Mouse (Mus musculus): ENCODE results near the gene Slc25a34. TPM values are rescaled to one million over a fixed set of nuclear protein-coding genes. Genes with fewer than 3 reads are reported as not detected.
A peak's percentile ranks its signal among the peaks of the same experiment; 100 is the strongest.

Gene Slc25a34
- total and polyA plus RNA-seq, 3 experiments = 0.16 TPM; not detected in 2

DNA sequence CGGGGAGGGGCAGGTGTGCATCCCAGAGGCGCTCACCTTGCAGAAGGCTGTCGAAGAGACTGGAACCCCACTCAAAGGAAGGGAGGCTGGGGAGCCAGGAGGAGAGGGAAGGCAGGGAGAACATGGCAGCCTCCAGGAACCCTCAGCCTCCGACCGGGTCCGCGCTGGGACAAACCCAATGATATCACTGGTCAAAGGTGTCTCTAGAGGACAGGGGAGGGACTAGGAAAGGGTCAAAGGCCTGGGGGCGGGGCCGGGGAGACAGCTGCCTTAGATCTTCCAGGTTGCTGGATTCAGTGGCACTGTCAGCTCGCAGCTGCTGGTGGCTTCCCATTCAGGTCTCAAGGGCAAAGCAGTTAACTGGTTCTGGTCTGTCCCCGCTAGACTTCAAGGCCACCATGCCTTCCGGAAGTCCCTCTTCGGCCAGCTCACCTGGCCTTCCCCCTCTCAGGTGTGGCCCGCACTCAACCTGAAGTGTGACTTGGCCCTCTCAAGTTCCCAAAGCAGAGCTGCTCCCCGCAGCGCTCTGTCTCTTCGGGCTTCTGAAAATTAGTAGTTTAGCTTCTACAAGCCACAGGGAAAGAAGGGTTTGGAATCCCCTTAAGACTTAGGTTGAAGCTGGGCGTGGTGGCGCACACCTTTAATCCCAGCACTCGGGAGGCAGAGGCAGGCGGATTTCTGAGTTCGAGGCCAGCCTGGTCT, 5.6 kb downstream of the Slc25a34 start:
- Histone ChIP-seq H3K4me3 (ENCODE audit: low read depth, low read length) (no peak overlapping the region), H3K36me3 (replicated peaks) (no peaks in the 10 kb centered on the region), H3K4me1 (ENCODE audit: insufficient read depth, low read depth, low read length) (peaks cover 18% of the 10 kb centered on the region), H3K9me3 (replicated peaks) (no peaks in the 10 kb centered on the region), H3K27me3 (ENCODE audit: insufficient read depth, low read length) (peaks cover 65% of the 10 kb centered on the region)
- TF ChIP-seq GATA1 (IDR thresholded peaks at IDR 0.05; ENCODE audit: borderline replicate concordance, low read length) (no peak), CTCF (IDR thresholded peaks at IDR 0.05; ENCODE audit: low read depth, low read length) (no peak), TAL1 (conservative IDR thresholded peaks at IDR 0.05; ENCODE audit: low read depth, low read length) (no peak), POLR2AphosphoS5 (IDR thresholded peaks at IDR 0.05; ENCODE audit: insufficient replicate concordance, low read depth, low read length) (no peak), GATA2 (IDR thresholded peaks at IDR 0.05; ENCODE audit: borderline replicate concordance, low read depth, low read length) (no peak)
- no peak for ATAC-seq (ENCODE audit: extremely low read depth, insufficient number of reproducible peaks, low FRiP score, poor library complexity, severe bottlenecking)
- DNase-seq (ENCODE audit: low spot score) = no peak

DNA sequence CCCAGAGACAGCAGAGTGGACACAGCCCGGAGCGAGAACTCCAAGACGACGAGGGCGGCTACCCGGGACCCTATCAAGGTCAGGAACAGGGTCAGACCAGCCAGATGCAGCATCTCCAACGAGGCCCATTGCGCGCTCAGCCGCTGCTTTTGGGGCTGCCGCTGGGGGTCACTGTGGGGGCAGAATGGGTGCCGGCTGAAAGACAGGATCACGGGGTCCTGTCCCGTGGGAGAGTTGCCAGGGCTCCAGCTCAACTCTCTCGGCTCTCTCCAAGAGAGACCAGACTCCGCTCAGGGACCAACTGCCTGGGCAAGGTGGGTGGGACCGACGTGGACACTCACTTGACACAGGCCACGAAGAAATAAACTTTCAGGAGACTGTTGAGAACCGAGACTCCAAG, 6.3 kb downstream of the Slc25a34 start:
- DNase-seq (ENCODE audit: low spot score) = peak; percentile 33

GRCm38 (mm10) chr4:141616811-141617210, 6.8 kb downstream of the Slc25a34 start:
- peaks cover 58% of the 10 kb centered on the region for H3K27me3 ChIP-seq (ENCODE audit: insufficient read depth, low read length)
- TF ChIP-seq TAL1 (conservative IDR thresholded peaks at IDR 0.05; ENCODE audit: low read depth, low read length) = no peak
- no peak for TF ChIP-seq CTCF (IDR thresholded peaks at IDR 0.05; ENCODE audit: low read depth, low read length)
- no peak for TF ChIP-seq GATA2 (IDR thresholded peaks at IDR 0.05; ENCODE audit: borderline replicate concordance, low read depth, low read length)
- no peak for TF ChIP-seq GATA1 (IDR thresholded peaks at IDR 0.05; ENCODE audit: borderline replicate concordance, low read length)
- no peak for TF ChIP-seq POLR2AphosphoS5 (IDR thresholded peaks at IDR 0.05; ENCODE audit: insufficient replicate concordance, low read depth, low read length)
- no peak for DNase-seq (ENCODE audit: low spot score)
- no peaks in the 10 kb centered on the region for H3K9me3 ChIP-seq (replicated peaks)
- no peak overlapping the region for H3K4me3 ChIP-seq (ENCODE audit: low read depth, low read length)
- H3K36me3 ChIP-seq (replicated peaks) = no peaks in the 10 kb centered on the region
- peaks cover 18% of the 10 kb centered on the region for H3K4me1 ChIP-seq (ENCODE audit: insufficient read depth, low read depth, low read length)
- no peak for ATAC-seq (ENCODE audit: extremely low read depth, insufficient number of reproducible peaks, low FRiP score, poor library complexity, severe bottlenecking)

More for the DNA sequence above, 6.3 kb downstream of the Slc25a34 start:
- no peaks in the 10 kb centered on the region for H3K36me3 ChIP-seq (replicated peaks)
- H3K9me3 ChIP-seq (replicated peaks) = no peaks in the 10 kb centered on the region
- H3K4me3 ChIP-seq (ENCODE audit: low read depth, low read length) = no peak overlapping the region
- peaks cover 62% of the 10 kb centered on the region for H3K27me3 ChIP-seq (ENCODE audit: insufficient read depth, low read length)
- peaks cover 18% of the 10 kb centered on the region for H3K4me1 ChIP-seq (ENCODE audit: insufficient read depth, low read depth, low read length)
- ATAC-seq (ENCODE audit: extremely low read depth, insufficient number of reproducible peaks, low FRiP score, poor library complexity, severe bottlenecking) = no peak
- TF ChIP-seq POLR2AphosphoS5 (IDR thresholded peaks at IDR 0.05; ENCODE audit: insufficient replicate concordance, low read depth, low read length) (no peak), CTCF (IDR thresholded peaks at IDR 0.05; ENCODE audit: low read depth, low read length) (no peak), TAL1 (conservative IDR thresholded peaks at IDR 0.05; ENCODE audit: low read depth, low read length) (no peak), GATA2 (IDR thresholded peaks at IDR 0.05; ENCODE audit: borderline replicate concordance, low read depth, low read length) (no peak), GATA1 (IDR thresholded peaks at IDR 0.05; ENCODE audit: borderline replicate concordance, low read length) (no peak)

DNA sequence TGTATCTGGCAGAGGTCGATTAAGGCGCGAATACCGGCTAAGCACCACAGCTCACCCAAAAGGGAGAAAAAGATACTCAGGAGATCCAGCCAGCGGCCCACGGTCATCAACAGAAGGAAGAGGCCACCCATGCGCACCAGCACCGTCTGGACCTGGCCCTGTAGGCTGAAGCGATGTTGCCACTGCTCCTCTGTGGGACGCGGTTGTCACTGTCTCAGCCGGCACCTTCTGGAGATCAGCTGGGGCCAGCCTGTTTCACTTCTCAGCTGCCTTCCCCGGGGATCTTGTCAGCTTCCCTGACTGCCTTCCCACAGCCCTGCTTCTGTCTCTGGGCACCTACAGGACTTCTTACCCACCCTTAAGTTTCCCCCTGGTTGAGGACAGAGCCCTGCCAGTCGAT, 8.7 kb downstream of the Slc25a34 start:
- no peaks in the 10 kb centered on the region for H3K36me3 ChIP-seq (replicated peaks)
- no peak overlapping the region for H3K4me3 ChIP-seq (ENCODE audit: low read depth, low read length)
- no peak for ATAC-seq (ENCODE audit: extremely low read depth, insufficient number of reproducible peaks, low FRiP score, poor library complexity, severe bottlenecking)
- H3K27me3 ChIP-seq (ENCODE audit: insufficient read depth, low read length) = peaks cover 57% of the 10 kb centered on the region
- DNase-seq (ENCODE audit: low spot score) = no peak
- H3K9me3 ChIP-seq (replicated peaks) = no peaks in the 10 kb centered on the region
- peaks cover 18% of the 10 kb centered on the region for H3K4me1 ChIP-seq (ENCODE audit: insufficient read depth, low read depth, low read length)
- no peak for TF ChIP-seq POLR2AphosphoS5 (IDR thresholded peaks at IDR 0.05; ENCODE audit: insufficient replicate concordance, low read depth, low read length)
- TF ChIP-seq CTCF (IDR thresholded peaks at IDR 0.05; ENCODE audit: low read depth, low read length) = no peak
- TF ChIP-seq GATA2 (IDR thresholded peaks at IDR 0.05; ENCODE audit: borderline replicate concordance, low read depth, low read length) = no peak
- TF ChIP-seq GATA1 (IDR thresholded peaks at IDR 0.05; ENCODE audit: borderline replicate concordance, low read length) = no peak
- TF ChIP-seq TAL1 (conservative IDR thresholded peaks at IDR 0.05; ENCODE audit: low read depth, low read length) = no peak

GRCm38 (mm10) chr4:141609538-141609937, 14.1 kb downstream of the Slc25a34 start:
- Histone ChIP-seq H3K4me3 (ENCODE audit: low read depth, low read length) (no peak overlapping the region), H3K4me1 (ENCODE audit: insufficient read depth, low read depth, low read length) (no peaks in the 10 kb centered on the region), H3K36me3 (replicated peaks) (no peaks in the 10 kb centered on the region), H3K9me3 (replicated peaks) (no peaks in the 10 kb centered on the region; the same call in 1 of the 2 replicates), H3K27me3 (ENCODE audit: insufficient read depth, low read length) (peaks cover 40% of the 10 kb centered on the region)
- TF ChIP-seq TAL1 (conservative IDR thresholded peaks at IDR 0.05; ENCODE audit: low read depth, low read length) (no peak), CTCF (IDR thresholded peaks at IDR 0.05; ENCODE audit: low read depth, low read length) (no peak), GATA2 (IDR thresholded peaks at IDR 0.05; ENCODE audit: borderline replicate concordance, low read depth, low read length) (no peak), GATA1 (IDR thresholded peaks at IDR 0.05; ENCODE audit: borderline replicate concordance, low read length) (no peak), POLR2AphosphoS5 (IDR thresholded peaks at IDR 0.05; ENCODE audit: insufficient replicate concordance, low read depth, low read length) (no peak)
- ATAC-seq (ENCODE audit: extremely low read depth, insufficient number of reproducible peaks, low FRiP score, poor library complexity, severe bottlenecking) (no peak), DNase-seq (ENCODE audit: low spot score) (no peak)

DNA sequence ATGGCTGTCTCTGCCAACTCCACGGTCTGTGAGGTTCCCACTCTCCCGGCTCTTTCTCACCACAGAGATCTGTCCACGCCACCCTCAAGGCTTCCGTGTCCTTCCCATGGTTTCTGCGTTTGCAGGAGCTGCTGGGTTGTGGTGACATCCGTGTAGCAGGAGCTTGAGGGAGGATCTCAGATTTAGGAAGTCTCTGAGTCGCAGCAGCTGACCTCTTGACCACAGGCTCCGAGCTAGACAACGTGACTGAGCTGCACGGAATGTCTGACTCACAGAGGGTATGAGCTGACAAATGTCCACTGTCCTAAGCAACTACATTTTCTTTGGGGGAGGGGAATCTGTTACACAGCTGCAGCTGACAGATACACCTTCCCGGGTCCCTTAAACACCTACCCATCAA, 17.8 kb downstream of the Slc25a34 start, which contains the start of gene Fblim1:
Gene Fblim1, minus strand, starts transcription at position 236 of the 400 bp plus-strand sequence.
- no peaks in the 10 kb centered on the region for H3K36me3 ChIP-seq (replicated peaks)
- DNase-seq (ENCODE audit: low spot score) = no peak
- H3K4me3 ChIP-seq (ENCODE audit: low read depth, low read length) = no peak within 1 kb of the TSS
- no peak for ATAC-seq (ENCODE audit: extremely low read depth, insufficient number of reproducible peaks, low FRiP score, poor library complexity, severe bottlenecking)
- H3K4me1 ChIP-seq (ENCODE audit: insufficient read depth, low read depth, low read length) = no peaks in the 10 kb centered on the region
- peaks cover 46% of the 10 kb centered on the region for H3K27me3 ChIP-seq (ENCODE audit: insufficient read depth, low read length)
- no peaks in the 10 kb centered on the region; the same call in 1 of the 2 replicates for H3K9me3 ChIP-seq (replicated peaks)
- TF ChIP-seq TAL1 (conservative IDR thresholded peaks at IDR 0.05; ENCODE audit: low read depth, low read length) (no peak), GATA2 (IDR thresholded peaks at IDR 0.05; ENCODE audit: borderline replicate concordance, low read depth, low read length) (no peak), POLR2AphosphoS5 (IDR thresholded peaks at IDR 0.05; ENCODE audit: insufficient replicate concordance, low read depth, low read length) (no peak), GATA1 (IDR thresholded peaks at IDR 0.05; ENCODE audit: borderline replicate concordance, low read length) (no peak), CTCF (IDR thresholded peaks at IDR 0.05; ENCODE audit: low read depth, low read length) (no peak)
